Mouse (Mus musculus) C2C12 (cell line): ENCODE results near the gene Gm9736.

ENCODE experiments used
- CTCF ChIP-seq: IDR thresholded peaks from one replicate; pipeline ENCODE4 v1.5.1; 2011; ENCODE audit not compliant: control insufficient read depth, insufficient read depth, insufficient read length
- FOSL1 ChIP-seq: IDR thresholded peaks from one replicate; pipeline ENCODE4 v1.8.0; 2011; ENCODE audit warnings: mild to moderate bottlenecking, low read length; ENCODE audit not compliant: poor library complexity, insufficient read depth, severe bottlenecking
- MAX ChIP-seq: IDR thresholded peaks from one replicate; pipeline ENCODE4 v1.6.1; 2011; ENCODE audit warnings: mild to moderate bottlenecking, control low read depth
- MYOD1 ChIP-seq: IDR thresholded peaks from one replicate; pipeline ENCODE4 v1.6.1; 2011; ENCODE audit warnings: low read depth; ENCODE audit not compliant: control insufficient read depth, insufficient read length
- MYOG ChIP-seq: IDR thresholded peaks from one replicate; pipeline ENCODE4 v1.6.1; 2011; ENCODE audit not compliant: control insufficient read depth, insufficient read length; ENCODE audit errors: extremely low read depth
- USF1 ChIP-seq: IDR thresholded peaks from one replicate; pipeline ENCODE4 v1.6.1; 2011; ENCODE audit warnings: low read depth, mild to moderate bottlenecking, control low read depth, moderate library complexity

GRCm38 (mm10) chr10:77735928-77736327 is 15.2 kb downstream of the Gm9736 start:
- TF ChIP-seq CTCF = no peak
- TF ChIP-seq USF1 = no peak
- no peak for TF ChIP-seq MAX
- TF ChIP-seq MYOG = no peak
- no peak for TF ChIP-seq FOSL1
- no peak for TF ChIP-seq MYOD1
